Mouse (Mus musculus) right cerebral cortex, adult 18-20 months (tissue): ENCODE measurements around the gene Ccdc167.
A peak's percentile ranks its signal among the peaks of the same experiment; 100 is the strongest.

Source experiments
- DNase-seq: peaks from one replicate; pipeline ENCODE4 v3.0.0; 2022; ENCODE audit warnings: mixed read lengths

The Ccdc167 gene

DNA sequence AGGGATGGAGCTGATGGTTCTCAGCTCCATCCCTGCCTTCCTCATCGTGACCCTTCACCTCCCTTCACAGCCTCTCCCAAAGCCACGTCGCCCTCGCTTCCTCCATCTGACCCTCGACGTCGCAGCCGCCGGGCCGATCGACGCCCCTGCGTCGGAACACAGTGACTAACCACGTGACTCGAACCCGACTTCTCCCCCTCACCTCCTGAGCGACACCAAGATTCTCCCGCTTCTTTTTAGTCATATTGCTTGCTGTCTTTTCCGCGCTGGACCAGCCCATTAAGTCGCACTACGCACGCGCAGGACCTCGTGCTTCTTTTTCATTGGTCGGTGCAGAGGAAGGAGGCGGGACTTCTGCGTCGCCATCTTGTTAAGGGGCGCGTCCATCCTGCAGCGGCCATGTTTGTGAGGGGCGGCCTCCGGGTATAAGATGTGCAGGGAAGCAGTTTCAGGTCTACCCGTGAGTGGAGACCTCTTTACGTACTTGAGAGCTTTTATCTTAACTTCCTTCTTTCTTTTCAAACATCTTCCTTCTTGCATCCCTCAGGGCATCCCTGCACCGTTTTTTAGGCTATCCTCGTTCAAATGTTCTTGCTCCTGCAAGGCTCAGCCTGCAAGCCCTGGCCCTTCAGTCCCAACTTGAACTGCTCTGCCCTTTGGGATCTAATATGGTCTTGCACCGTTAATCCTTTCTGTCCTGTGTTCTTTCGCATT is at the start of gene Ccdc167:
TSS of gene Ccdc167 (minus strand) at position 313 of the 714 bp plus-strand sequence.
- peak; percentile 95 for DNase-seq

DNA sequence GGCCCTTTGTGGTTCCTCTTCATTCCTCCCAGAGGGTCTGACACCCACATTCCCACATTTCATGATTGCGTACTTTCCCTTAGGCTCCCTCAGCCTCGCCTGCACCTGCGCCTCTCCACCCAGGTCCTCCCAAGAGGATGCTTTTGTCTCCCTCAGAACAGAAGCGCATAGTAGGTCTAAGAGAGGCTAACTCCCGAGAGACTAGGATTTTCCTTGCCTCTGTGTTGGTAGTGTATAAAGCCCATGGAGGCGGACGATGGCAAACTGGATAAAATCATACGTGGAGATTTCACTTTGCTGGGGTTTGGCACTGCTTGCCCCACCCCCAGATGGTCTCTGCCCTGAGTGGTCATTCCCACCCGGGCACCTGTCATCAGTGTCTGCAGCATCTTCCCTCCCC is 48.5 kb upstream of the Ccdc167 start:
- no peak for DNase-seq

DNA sequence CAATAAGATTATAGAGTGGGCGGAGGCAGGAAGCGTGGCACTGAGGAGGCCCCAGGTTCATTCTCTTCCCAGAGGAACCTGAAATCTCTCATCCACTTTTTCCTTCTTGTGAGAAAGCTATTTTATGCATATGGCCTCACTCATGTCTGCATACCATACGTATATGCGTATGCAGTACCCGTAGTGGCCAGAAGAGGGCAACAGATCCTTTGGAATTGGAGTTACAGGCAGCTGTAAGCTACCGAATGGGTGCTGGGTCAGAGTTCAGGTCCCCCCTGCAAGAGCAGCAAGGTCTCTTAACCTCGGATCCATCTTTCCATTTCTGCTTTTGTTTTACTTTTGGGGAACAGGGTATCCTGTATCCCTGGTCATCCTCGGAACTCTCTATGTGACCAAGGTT is 45.7 kb upstream of the Ccdc167 start:
- DNase-seq = no peak

DNA sequence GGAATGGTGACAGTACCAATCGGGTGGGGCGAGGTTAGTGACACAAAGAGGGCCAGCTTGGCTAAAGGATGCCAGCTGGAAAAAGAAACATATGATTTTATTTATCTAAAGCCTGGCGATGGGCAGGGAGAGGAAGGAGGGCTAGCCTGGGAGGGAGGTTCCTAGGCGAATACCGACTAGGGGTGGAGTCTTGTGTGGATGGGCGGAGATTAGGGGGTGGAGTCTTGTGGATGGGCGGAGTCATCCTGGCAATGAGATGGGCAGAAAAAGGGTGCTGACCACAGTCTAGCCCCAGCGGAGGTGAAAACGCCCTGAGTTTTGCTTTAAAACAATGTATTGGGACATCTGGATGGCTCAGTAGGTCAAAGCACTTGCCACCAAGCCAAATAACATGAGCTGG is 45.1 kb upstream of the Ccdc167 start:
- no peak for DNase-seq

DNA sequence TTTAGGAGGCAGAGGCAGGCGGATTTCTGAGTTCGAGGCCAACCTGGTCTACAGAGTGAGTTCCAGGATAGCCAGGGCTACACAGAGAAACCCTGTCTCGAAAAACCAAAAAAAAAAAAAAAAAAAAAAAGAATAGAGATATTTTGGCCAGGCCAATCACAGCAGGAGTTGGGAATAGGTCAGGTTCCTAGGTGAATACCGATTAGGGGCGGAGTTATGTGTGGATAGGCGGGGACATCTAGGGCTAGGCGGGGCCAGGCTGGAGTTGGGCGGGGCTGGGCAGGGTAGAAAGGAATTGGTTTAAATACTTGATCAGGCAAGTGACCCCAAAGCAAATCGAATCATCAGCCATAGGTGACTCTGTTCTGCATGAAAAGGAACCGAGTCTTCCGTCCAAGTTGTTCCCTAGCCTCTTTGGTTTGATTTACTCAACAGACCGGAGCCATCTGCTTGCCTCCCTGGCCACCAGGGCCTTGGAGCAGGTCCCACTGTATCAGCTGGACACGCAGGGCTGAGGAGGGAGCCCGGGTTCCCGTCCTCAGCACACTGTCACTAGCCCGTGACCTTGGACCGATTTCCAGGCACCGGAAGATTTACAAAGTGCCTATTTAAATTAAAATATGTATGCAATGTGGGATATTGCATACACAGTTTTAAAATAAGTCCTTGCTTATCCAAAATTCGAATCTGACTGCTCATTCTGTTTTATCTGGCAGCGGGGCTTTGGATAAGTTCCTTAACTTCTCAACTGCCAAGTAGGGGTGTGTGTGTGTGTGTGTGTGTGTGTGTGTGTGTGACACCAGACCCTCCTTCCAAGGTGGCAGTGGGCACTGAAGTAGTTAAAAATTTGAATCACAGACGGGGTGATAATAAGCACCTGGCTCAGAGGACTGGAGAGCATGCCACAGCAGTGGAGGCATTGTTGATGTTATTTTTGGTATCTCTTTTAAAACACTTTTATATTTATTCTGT is 43.8 kb upstream of the Ccdc167 start:
- no peak for DNase-seq

DNA sequence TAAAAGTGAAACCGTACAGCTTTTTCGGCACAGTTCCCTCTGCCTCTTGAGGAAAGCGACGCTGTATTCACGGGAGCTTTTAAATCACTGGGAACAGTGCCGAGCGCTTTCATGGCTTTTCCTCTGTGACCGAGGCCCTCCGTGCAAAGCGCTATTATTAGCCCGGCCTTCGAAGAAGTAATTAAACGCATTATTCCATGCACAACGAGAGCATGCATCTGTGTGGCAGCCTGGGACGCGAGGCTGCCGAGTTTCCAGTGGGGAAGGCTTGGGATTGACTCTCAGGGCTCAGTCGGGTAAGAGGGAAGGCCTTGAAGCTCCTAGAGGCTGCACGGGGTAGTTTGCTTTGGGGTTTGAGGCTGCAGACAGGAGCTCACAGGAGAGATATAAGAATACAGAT is 43.1 kb upstream of the Ccdc167 start:
- DNase-seq = peak; percentile 43

DNA sequence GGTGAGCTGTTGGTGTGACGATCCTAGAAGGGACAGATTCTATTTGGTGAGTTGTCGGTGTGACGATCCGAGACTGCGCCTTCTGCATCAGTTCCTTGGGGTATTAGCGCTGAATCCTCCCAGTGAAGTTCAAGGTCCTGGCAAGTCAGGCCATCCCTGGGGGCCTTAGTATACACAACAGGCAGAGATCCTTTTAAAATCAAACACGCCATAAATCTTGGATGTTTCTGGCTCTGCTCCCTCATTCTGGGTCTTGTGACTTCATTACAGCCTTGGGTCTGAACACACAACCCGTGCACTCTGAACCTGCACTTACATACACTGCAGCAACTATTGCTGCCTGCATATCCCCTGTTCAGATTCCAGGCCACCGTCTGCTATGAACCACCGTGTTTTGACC is 39.5 kb upstream of the Ccdc167 start:
- no peak for DNase-seq

DNA sequence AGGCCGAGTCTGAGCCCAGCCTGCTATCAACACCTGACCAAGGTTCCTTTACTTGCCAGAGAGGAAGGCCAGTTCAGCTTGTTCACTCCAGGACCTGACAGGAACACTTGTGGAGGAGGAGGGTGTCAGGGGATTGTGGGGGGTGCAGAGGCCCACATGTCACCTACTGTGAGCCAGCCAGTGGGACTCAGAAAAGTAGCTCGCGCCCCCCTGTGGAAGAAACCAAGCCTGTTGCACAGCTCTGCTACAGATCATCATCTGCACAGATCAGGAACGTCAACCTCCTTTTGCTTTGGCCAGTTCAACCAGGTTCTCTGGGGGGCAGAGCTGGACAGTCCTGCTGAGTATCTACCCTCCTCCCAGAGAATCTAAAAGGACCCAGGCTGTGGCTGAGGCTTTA is 37.7 kb upstream of the Ccdc167 start:
- DNase-seq = no peak

DNA sequence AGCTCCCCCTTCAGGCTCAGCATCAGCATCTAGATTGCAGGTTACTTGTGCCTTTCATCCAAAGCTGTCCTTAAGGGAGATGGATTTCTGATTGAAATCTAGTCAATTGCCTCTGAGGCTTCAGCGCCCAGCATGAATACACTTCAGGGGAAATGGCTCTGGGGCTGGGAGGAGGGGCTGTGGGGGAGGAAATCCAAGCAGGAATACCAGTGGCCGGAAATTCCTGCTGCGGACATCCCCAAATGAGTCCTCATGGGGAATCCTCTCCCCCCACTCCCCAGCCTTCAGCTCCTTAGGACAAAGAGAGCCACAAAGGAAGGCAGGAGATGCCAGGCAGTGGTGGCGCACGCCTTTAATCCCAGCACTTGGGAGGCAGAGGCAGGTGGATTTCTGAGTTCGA is 30.6 kb upstream of the Ccdc167 start:
- DNase-seq = no peak

DNA sequence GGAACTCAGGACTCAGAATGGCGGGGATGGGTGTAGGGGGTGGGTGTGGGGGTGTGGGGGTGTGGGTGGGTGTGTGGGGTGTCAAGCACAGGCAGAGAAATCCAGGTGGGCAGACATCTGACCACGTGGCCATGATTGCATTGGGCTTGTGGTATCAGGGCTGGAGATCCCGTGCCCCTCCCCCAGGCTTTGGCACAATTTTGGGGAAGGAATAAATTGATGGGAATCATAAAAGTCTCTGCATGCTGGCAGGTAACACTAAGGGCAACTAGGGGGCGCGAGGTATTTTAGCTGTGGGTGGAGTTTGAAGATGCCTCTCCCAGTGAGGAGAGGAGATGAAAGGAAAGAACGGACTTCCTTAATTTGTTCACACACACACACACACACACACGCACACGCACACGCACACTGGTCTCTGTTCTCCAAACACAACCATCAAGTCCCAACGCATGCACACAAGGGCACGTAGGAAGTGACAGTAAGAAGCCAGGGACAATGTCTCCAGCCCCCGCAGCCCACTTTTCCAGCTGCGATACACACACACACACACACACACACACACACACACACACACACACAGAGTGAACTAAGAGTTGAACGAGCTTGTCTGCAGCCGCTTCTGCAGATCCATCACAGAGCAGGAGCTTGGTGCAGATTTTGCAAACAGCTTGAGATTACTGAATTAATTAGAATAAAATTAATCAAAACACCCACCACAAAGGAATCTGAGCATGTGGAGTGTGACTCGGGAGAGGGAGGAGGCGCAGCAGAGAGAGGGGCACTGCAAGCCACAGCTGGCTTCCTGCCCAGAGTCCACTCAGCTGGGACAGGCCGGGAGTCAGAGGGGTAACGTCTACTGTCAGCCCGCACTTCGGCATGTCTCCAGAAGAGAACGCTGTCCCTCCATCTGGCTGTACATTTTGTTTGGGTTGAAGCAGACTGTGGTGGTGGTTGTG is 21.3 kb upstream of the Ccdc167 start:
- DNase-seq = peak; percentile 55

DNA sequence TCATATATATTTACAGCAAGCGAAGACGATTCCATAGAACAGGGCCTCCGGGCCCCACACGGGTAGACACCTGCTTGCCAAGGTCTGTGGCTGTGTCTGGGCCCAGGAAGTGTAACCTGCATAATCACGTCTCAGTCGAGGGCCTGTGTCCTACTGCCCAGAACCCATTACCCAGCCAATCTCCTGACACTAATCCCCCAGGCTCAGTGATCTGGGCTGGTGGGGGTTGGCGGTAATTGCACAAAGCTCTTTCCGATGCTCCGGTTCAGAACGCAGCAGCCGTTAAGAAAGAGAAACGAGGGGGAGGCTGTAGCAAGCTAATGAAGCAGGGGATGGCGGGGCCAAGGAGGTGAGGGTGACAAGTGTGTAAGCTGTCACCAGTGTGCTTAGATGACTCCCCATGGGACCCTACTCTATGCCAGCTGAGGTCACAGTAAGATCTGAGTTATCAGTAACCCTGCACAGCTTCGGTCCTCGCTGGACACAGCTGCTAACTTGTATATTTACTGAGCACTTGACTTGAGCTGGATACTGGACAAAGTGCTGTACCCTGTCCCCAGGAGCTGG is 19.7 kb upstream of the Ccdc167 start:
- no peak for DNase-seq

DNA sequence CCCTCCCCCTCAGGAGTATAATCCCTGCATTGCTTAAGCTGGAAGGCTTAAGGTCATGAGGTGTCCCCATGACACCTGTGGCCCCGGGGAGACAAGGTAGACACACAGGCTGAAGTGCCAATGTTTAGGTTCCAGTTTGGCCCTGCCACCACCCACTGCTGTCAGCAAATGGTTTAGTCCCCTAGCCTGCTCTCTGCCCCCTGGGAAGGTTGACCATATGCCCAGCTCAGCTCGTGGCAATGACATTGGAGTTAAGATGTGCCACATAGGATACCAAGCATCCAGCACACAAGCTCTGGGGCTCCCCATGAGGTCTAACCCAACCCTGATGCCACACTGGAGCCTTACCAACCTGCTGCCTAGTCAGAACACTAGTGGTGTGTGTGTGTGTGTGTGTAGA is 15.7 kb upstream of the Ccdc167 start:
- DNase-seq = no peak

DNA sequence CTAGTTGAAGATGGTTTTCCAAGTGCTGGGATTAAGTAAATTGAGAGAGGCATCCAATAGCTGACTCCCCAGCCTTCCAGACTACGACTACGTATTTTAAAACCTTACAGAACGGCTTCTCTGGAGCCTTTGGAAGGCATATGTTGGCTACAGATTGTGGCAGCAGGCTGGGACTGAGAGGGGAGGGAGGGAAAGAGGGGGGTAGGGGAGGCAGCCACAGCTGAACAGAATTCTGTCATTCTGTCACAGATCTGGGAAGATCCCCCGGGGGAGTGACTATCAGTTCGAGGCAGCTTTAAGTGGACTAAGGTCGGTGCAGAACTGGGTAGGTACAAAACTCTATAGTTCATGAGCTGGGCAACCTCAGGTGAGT is 15.1 kb upstream of the Ccdc167 start:
- no peak for DNase-seq

DNA sequence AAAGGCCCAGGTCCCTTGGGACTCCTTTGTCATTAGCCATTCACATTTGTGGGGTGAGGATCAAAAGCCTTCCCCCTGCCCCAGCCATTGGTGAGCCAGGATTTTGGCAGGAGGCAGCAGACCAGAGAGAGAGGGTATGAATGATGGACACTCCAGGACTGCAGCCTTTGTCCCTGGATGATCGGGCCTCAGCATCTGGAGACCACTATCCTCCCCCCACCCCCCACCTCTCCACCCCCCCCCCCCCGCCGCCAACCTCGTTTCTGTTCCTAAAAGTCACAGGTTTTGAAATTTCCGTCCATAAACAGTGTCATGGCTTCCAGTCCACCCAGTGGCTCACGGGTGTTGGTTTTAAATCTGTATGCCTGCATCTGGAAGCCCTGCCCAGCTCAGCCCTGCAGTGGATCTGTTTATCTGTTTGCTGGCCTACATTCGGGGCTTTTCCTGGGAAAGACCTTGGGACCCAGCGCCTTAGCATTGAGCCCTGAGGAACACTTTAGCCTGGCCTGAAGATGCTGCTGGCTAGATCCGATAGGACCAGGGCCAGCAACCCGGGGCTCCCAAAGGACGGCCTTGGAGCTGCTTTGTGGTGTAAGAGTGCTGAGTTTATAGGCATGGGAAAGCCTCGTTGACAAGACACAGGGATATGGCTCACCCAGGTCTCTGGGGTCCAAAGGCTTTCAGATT is 14.6 kb upstream of the Ccdc167 start:
- DNase-seq = no peak

DNA sequence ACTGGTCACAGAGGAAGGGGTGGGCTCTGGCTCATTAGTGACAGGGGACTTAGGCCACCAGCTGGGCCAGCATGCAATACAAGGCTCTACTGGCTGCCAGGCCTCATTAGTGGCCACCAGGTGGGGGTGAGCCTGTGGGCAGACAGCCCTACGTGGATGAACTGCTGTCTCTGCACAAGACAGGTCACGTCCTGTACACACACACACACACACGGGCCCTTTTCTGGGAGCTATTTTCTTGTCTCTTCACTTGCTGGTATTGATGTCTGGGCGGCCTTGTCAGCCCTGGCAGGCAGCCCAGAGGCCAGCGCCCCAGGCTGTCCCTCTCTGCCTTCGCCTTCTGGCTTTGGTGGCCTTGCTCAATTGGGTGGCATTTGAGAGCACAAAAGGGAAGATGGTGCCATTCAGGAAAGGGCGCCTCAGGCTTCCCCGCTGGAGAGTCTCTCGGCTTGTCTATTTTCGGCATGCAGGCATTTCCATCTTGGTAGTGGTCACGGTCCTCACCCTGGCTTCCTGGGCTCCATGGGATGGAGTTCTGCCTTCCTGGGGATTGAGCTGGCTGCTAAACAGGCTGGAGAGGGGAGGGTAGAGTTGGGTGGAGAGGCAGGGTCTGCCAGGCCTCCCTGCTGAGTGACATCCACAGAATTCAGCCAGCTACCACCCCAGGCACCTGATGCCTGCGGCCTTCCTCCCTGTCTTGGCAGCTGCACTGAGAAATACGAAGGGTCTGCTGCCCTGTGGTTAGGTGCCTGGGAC is 13.8 kb upstream of the Ccdc167 start:
- no peak for DNase-seq

DNA sequence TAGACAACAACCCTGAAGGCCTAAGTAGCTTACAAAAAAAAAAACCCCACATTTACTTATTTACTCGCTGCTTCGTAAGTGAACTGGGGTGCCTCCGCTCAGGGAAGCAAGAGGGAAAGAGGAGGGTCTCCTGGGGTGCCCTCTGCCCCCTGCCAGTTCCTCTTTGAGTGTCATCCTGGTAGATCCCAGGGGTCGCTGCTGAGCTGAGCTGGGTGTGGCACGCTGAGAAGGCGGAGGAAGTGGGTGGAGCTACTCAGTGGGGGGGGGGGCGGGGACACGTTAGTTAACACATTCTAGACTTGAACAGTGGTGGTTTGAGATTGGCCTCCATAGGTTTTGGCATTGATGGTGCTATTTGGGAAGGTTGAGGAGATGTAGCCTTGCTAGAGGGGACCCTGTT is 11.2 kb upstream of the Ccdc167 start:
- no peak for DNase-seq

DNA sequence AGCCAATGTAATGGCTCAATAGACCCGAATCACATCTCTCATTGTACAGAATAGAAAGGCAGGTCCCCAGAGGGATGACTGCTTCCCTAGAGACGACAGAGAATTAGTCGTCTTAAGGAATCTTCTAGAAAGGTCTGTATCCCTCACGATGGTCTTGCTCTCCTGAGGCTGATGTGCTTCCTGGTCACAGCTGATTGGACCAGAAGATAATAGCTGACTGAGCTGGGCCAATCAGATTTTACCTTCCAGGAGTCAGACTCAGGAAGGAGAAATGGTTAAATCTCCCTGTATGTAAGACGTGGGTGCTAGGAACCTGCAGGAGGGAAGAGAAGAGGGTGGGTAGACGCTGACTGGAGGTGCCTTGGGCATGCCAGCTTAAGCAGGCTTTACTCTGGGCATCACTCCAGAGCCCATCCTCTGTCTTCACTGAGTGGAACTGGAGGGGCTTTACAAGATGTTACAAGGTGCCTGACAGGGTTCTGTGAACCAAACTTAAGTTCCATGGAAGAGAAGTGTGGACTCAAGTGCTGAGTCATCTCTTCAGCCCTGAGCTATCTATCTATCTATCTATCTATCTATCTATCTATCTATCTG is 8.3 kb upstream of the Ccdc167 start:
- DNase-seq = no peak

DNA sequence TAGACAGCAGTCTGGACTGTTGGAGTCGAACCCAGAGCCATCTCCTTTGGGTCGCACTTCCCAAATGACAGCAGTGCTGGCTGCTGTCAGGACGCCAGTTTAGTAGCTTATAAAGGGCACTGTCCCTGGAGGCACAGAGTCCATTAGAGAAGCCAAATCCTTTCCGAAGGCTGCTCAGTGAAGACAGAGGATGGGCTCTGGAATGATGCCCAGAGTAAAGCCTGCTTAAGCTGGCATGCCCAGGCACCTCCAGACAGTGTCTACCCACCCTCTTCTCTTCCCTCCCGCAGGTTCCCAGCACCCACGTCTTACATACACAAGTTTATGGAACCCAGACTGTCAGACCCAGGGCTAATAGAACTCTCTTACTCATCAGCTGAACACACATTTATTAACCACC is 7.8 kb upstream of the Ccdc167 start:
- no peak for DNase-seq

DNA sequence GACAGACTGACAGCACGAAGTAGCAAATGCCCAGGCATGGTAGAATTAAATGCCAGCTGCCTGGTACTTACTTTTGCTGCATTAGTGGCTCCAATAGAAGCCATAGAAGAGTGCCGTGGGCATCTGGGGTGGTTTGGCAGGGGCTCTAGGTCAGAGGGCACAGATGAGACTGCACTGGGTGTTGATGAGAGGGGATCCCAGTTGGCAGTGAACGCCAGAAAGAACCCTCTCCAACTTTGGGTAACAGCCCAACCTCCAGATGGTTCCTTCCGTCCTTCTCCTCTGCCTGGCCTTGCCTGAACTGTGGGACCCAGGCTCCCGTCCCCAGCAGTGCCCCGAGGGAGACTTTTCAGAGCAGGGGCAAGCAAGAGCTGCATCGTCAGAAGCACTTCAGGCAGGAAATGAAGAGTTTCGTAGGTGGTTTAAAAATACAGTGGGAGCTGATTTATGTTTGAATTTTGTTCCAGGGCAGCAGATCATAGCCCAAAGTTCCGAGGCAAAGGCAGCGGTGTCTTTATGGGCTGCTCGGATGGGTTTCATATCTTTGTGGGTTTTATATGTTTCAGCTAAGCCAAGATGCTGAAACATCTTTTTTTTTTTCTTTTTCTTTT is 4.0 kb upstream of the Ccdc167 start:
- DNase-seq = no peak
